Mouse (Mus musculus) megakaryocyte, embryonic 14.5 days (primary cell): Measurements from ENCODE around the gene Ldb2. TPM values are rescaled to one million over a fixed set of nuclear protein-coding genes. Genes with fewer than 3 reads are reported as not detected.

Source experiments
- H3K27me3 ChIP-seq: replicated peaks from 2 replicates; pipeline ENCODE3; 2012; ENCODE audit warnings: inconsistent platforms
- H3K36me3 ChIP-seq: replicated peaks from 2 replicates; pipeline ENCODE3; 2012; ENCODE audit warnings: low read length, inconsistent platforms, mixed read lengths
- H3K4me1 ChIP-seq: 2 replicates; pipeline ENCODE4 v1.6.1; 2012; ENCODE audit warnings: inconsistent platforms
- H3K4me3 ChIP-seq: replicated peaks from 2 replicates; pipeline ENCODE3; 2012; ENCODE audit warnings: moderate library complexity, mild to moderate bottlenecking, inconsistent platforms
- H3K9me3 ChIP-seq: 2 replicates; pipeline ENCODE4 v1.6.1; 2012; ENCODE audit warnings: inconsistent platforms
- FLI1 ChIP-seq: IDR thresholded peaks from 2 replicates; pipeline ENCODE4 v1.6.1; 2012; ENCODE audit warnings: low read length, inconsistent platforms, mixed read lengths
- GATA1 ChIP-seq: IDR thresholded peaks from 3 replicates; pipeline ENCODE4 v1.6.1; 2012; ENCODE audit warnings: mixed read lengths, low read length, inconsistent platforms, borderline replicate concordance
- polyA plus RNA-seq: library from polyadenylated mRNA; stranded (reverse); fragments of >175 nt; gene quantifications from 2 replicates; pipeline ENCODE4 v1.2.3, GENCODE M21; 2012; ENCODE audit warnings: low replicate concordance; ENCODE audit not compliant: insufficient read depth

The Ldb2 gene
- polyA plus RNA-seq, 1 experiment = not detected

GRCm38 (mm10) chr5:44764911-44765310 lies 34.6 kb downstream of the Ldb2 start:
- Histone ChIP-seq H3K4me3 (no peak overlapping the region), H3K27me3 (no peaks in the 10 kb centered on the region), H3K9me3 (0 out of 2 replicates have a peak, but pooled peaks cover 7% of the 10 kb centered on the region), H3K4me1 (no peaks in the 10 kb centered on the region), H3K36me3 (no peaks in the 10 kb centered on the region)
- TF ChIP-seq FLI1 (no peak), GATA1 (no peak)

- Histone ChIP-seq H3K4me1 (no peaks in the 10 kb centered on the region), H3K9me3 (no peaks in the 10 kb centered on the region), H3K4me3 (no peak overlapping the region), H3K36me3 (no peaks in the 10 kb centered on the region), H3K27me3 (no peaks in the 10 kb centered on the region)
- TF ChIP-seq GATA1 = no peak
- no peak for TF ChIP-seq FLI1
Observed at GRCm38 (mm10) chr5:44759178-44759577, 40.3 kb downstream of the Ldb2 start.

DNA sequence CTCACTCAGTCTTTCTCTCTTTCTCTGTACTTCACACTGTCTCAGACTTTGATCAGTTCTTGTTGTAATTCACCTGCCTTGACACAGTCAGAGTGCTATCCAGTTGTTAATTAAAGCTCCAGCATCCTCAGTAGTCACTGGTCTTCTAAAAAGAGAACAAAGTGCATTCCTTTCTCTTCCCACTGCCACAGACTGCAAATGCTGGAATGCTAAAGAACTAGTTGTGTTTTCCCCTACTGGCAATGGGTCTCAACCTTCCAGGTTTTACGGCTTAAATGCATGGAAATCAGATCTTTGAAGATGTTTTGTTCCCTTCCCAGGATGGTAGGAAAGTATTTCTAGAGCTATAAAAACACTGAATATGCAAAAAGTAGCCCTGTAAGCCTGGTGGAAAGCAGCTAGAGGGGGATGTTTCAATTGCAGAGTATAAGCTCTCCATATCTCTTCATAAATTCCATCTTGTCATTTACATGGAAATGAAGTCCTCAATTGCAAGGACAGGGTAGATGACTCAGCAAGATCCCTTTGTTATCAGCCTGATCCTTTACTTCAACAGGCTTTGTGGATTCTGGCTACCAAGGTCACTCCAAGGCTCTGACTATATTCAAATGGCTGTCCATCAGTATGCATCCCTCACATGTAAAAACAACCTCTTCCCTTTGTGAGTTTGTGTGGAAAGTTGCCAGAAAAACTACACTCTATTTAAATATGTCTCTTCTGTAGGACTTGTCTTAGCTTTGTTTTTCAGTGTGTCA lies 45.1 kb downstream of the Ldb2 start:
- Histone ChIP-seq H3K4me3 (no peak overlapping the region), H3K27me3 (no peaks in the 10 kb centered on the region), H3K9me3 (no peaks in the 10 kb centered on the region), H3K36me3 (no peaks in the 10 kb centered on the region), H3K4me1 (no peaks in the 10 kb centered on the region)
- TF ChIP-seq GATA1 (no peak), FLI1 (no peak)

DNA sequence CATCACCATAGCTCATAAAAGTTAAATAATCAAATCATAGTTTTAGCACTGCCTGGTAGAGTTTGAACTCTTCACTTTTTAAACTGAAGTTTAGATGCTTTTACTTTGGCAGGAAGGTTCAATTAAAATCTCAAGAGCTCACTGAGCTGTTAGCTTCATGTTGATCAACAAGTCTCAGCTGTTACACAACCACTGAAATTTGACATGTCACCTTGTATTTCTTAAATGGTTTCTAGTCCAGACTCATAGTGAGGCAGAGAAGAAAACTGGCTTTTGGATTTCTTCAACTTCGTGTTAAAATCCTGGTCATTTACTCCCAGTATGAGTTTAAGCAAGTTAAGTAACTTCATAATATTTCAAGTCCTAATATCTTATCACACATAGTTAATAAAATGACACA lies 53.8 kb downstream of the Ldb2 start:
- Histone ChIP-seq H3K27me3 (no peaks in the 10 kb centered on the region), H3K4me1 (no peaks in the 10 kb centered on the region), H3K4me3 (no peak overlapping the region), H3K9me3 (no peaks in the 10 kb centered on the region), H3K36me3 (no peaks in the 10 kb centered on the region)
- TF ChIP-seq GATA1 = no peak
- TF ChIP-seq FLI1 = no peak

DNA sequence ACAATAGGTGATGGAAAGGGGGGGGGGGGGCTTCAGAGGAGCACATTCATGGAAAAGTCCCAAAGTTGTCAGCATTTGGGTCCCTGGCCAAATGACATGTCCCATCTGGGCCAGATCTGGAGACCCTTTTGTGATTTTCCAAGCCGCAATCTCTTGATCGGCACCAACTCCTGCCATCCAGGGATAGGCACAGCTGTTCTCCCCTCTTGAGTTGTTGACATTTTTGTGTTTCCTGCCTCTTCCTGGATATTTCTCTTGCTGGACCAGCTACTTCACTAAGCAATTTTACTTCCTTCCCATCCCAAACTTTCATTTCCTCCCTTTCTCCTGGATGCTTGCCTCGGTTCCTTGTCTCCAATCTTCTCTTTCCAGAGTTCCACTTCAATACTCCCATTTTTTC lies 63.1 kb downstream of the Ldb2 start:
- Histone ChIP-seq H3K27me3 (no peaks in the 10 kb centered on the region), H3K4me1 (no peaks in the 10 kb centered on the region), H3K36me3 (no peaks in the 10 kb centered on the region), H3K9me3 (no peaks in the 10 kb centered on the region), H3K4me3 (no peak overlapping the region)
- TF ChIP-seq GATA1 = no peak
- no peak for TF ChIP-seq FLI1

DNA sequence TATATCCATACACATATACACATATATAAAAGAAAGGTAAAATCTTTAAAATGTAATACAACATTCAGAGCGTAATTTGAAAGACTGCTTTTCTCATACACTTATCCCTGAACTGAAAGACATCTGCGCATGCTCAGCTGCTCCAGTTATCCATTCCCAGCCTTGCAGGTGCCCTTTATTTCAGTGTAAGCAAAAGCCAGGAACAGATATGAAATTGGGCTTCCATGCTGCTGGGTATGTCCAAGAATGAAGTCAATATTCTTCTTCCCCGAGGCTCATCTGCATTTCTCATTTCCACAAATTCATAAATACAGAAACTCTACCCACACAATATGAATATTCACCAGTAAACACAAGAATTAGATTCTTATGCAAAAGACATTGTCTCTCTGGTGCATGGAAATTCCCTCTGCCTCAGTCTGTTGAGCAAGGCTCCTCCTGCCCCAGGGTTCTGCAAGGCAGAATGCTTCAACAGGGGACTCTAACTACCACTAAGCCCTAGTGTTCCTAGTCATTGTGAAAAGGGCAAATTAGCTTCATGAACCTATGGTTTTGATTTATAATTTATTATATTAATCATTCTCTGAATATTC lies 65.3 kb downstream of the Ldb2 start:
- TF ChIP-seq GATA1 (no peak), FLI1 (no peak)
- no peaks in the 10 kb centered on the region for H3K9me3 ChIP-seq
- H3K4me1 ChIP-seq = no peaks in the 10 kb centered on the region
- no peak overlapping the region for H3K4me3 ChIP-seq
- no peaks in the 10 kb centered on the region for H3K36me3 ChIP-seq
- no peaks in the 10 kb centered on the region for H3K27me3 ChIP-seq

DNA sequence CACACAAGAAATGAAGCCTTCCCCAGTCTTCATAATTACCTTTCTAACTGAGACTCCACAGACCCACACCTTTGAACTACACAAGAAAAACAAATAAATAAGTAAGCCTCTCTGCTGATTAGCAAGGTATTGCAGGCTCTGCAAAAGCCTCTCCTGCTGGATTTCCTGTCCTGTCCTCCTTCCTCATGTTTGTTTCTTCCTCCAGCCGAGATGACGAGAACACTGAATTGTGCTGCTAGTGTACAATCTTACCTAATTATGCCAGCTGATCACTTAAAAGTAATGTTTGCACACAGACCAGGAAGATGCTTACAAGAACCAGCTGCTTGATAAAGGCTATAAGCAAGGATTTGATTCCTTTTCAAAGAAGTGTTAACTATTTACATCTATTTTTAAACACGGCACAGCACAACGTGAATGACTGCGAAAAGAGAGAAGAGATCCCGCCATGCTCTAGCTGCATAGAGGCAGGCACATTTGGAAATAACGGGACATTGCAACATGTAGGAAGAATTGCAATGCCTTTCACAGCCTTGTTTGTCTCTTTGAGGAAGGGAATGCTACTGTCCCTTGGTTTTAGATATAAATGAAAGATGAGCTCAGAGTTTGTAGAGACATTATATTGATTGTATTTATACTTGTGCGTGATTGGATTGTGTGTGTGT lies 69.7 kb downstream of the Ldb2 start:
- H3K4me1 ChIP-seq = peaks cover 3% of the 10 kb centered on the region; the same call in 1 of the 2 replicates
- H3K9me3 ChIP-seq = no peaks in the 10 kb centered on the region
- TF ChIP-seq GATA1 (no peak), FLI1 (no peak)
- H3K36me3 ChIP-seq = no peaks in the 10 kb centered on the region
- H3K27me3 ChIP-seq = no peaks in the 10 kb centered on the region
- no peak overlapping the region for H3K4me3 ChIP-seq

- no peaks in the 10 kb centered on the region for H3K9me3 ChIP-seq
- no peak overlapping the region for H3K4me3 ChIP-seq
- no peaks in the 10 kb centered on the region for H3K36me3 ChIP-seq
- no peak for TF ChIP-seq FLI1
- TF ChIP-seq GATA1 = no peak
- no peaks in the 10 kb centered on the region for H3K27me3 ChIP-seq
- H3K4me1 ChIP-seq = peaks cover 3% of the 10 kb centered on the region; the same call in 1 of the 2 replicates
Observed at GRCm38 (mm10) chr5:44727995-44728394, 71.5 kb downstream of the Ldb2 start.

DNA sequence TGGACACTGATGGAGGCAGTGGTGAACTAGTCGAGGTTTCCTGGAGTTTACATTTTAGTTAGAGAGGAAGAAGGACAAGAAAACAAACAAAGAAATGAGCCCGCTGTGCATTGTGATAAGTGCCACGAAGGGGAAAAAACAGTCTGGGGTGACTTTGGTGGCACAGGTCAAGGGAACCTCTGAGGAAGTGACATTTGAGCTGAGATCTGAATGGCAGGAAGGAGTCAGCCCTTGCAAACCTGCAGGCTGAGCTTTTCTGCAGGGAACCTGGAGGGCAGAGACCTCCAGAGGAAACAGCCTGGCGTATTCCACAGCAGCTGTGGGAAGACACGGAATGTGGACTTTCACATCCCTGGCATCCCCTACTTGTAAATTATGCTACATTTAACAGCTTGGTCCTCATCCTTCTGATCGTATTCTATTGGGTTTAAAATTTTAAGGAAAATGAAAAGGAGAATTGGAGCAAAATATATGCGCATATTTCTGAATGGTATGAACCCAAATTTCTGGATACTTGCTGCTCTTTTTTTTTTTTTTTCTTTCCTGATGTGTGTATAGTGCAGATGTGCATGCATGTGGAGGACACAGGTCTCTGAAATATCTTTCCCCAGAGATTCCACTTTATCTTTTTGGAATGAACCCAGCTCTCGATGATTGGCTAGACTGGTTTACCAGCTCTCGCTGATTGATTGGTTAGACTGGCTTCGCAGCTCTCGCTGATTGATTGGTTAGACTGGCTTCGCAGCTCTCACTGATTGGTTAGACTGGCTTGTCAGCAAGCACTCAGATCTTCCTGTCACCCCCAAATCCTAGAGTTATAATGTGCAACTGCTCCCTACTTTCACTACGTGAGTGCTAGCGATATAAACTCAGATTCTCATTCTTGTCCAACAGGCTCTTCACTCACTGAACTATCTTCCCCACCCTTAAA lies 72.7 kb downstream of the Ldb2 start:
- Histone ChIP-seq H3K4me3 (peak overlapping the region; percentile 23), H3K36me3 (no peaks in the 10 kb centered on the region), H3K27me3 (no peaks in the 10 kb centered on the region), H3K9me3 (no peaks in the 10 kb centered on the region), H3K4me1 (peaks cover 3% of the 10 kb centered on the region; the same call in 1 of the 2 replicates)
- TF ChIP-seq FLI1 (no peak), GATA1 (no peak)

DNA sequence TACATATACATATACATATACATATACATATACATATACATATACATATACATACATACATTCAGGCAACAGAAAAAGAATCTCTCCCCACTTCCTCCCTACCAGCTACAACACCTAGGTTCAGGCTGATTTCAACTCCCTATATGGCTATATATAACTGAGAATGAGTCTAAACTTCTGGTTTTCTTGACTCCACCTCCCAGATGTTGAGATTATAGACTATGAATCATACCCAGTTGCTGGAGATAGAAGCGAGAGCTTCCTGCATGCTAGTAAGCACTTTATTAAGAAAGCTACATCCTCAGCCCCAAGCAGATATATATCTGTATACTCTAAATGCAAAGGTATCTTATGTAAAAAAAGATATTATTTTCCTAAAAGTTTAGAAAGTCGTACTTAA lies 74.0 kb downstream of the Ldb2 start:
- Histone ChIP-seq H3K4me1 (peaks cover 3% of the 10 kb centered on the region; the same call in 1 of the 2 replicates), H3K4me3 (no peak overlapping the region), H3K36me3 (no peaks in the 10 kb centered on the region), H3K27me3 (no peaks in the 10 kb centered on the region), H3K9me3 (no peaks in the 10 kb centered on the region)
- TF ChIP-seq FLI1 (no peak), GATA1 (no peak)
